Mouse (Mus musculus): ENCODE results near the gene Slc5a1. TPM values are rescaled to one million over a fixed set of nuclear protein-coding genes. Genes with fewer than 3 reads are reported as not detected.

The Slc5a1 gene
- polyA plus RNA-seq, 1 experiment from 2014 or later: 0.04 TPM

- Histone ChIP-seq H3K4me2 (replicated peaks) (no peak overlapping the region), H3K36me3 (replicated peaks; ENCODE audit: control insufficient read depth, insufficient read depth) (no peaks in the 10 kb centered on the region), H3K27me3 (ENCODE audit: control insufficient read depth, insufficient read depth, low read length) (no peaks in the 10 kb centered on the region), H3K27ac (no peak overlapping the region), H3K4me1 (replicated peaks; ENCODE audit: control insufficient read depth, insufficient read depth, low read length) (no peaks in the 10 kb centered on the region), H3K9ac (no peak overlapping the region), H3K4me3 (replicated peaks; ENCODE audit: low read length) (no peak overlapping the region), H3K9me3 (ENCODE audit: control insufficient read depth, low read length) (no peaks in the 10 kb centered on the region)
- DNase-seq (ENCODE audit: low spot score) (peak; percentile 83), ATAC-seq (ENCODE audit: low FRiP score) (no peak)
- WGBS: 59% methylated on average over 7 of the region's 7 CpGs
These were observed 38.9 kb downstream of the Slc5a1 start for GRCm38 (mm10) chr5:33142790-33143455.

- no peak overlapping the region for H3K27ac ChIP-seq
- no peaks in the 10 kb centered on the region for H3K27me3 ChIP-seq (ENCODE audit: control insufficient read depth, insufficient read depth, low read length)
- no peak overlapping the region for H3K4me3 ChIP-seq (replicated peaks; ENCODE audit: low read length)
- WGBS: 49% methylated on average over 5 of the region's 5 CpGs
- H3K4me2 ChIP-seq (replicated peaks): no peak overlapping the region
- no peaks in the 10 kb centered on the region for H3K36me3 ChIP-seq (replicated peaks; ENCODE audit: control insufficient read depth, insufficient read depth)
- DNase-seq (ENCODE audit: low spot score) (peak; percentile 28), ATAC-seq (ENCODE audit: low FRiP score) (no peak)
- no peaks in the 10 kb centered on the region for H3K4me1 ChIP-seq (replicated peaks; ENCODE audit: control insufficient read depth, insufficient read depth, low read length)
- no peaks in the 10 kb centered on the region for H3K9me3 ChIP-seq (ENCODE audit: control insufficient read depth, low read length)
- no peak overlapping the region for H3K9ac ChIP-seq
These were observed 40.0 kb downstream of the Slc5a1 start for GRCm38 (mm10) chr5:33144025-33144424.

- 84% methylated on average over 9 of the region's 9 CpGs for WGBS
- no peak for ATAC-seq (ENCODE audit: low FRiP score)
These were observed 42.8 kb downstream of the Slc5a1 start for GRCm38 (mm10) chr5:33146837-33147236.

DNA sequence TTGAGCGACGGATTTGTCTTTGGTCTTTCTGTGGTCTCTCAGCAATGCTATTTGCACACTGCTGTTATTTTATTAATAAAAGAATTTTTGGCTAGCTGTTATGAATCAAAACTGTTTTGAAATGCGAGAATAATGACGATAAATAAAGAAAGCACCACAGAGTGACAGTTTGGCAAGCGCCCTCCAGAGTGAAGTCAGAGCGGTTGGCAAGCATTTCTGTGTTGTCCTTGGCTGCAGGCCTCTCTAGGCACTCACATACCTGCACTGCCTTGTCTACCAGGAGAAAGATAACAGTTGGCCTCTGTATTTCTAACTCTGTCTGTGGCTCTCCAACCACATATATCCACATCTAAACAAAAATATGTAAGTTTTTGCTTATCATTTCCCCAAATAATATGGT is 43.7 kb downstream of the Slc5a1 start:
- no peak overlapping the region for H3K9ac ChIP-seq
- 78% methylated on average over 6 of the region's 6 CpGs for WGBS
- DNase-seq (ENCODE audit: low spot score) (no peak), ATAC-seq (ENCODE audit: low FRiP score) (no peak)
- no peaks in the 10 kb centered on the region for H3K27me3 ChIP-seq (ENCODE audit: control insufficient read depth, insufficient read depth, low read length)
- no peak overlapping the region for H3K4me2 ChIP-seq (replicated peaks)
- H3K9me3 ChIP-seq (ENCODE audit: control insufficient read depth, low read length): no peaks in the 10 kb centered on the region
- H3K27ac ChIP-seq: no peak overlapping the region
- H3K4me3 ChIP-seq (replicated peaks; ENCODE audit: low read length): no peak overlapping the region
- H3K36me3 ChIP-seq (replicated peaks; ENCODE audit: control insufficient read depth, insufficient read depth): no peaks in the 10 kb centered on the region
- no peaks in the 10 kb centered on the region for H3K4me1 ChIP-seq (replicated peaks; ENCODE audit: control insufficient read depth, insufficient read depth, low read length)

More at GRCm38 (mm10) chr5:33146837-33147236, 42.8 kb downstream of the Slc5a1 start:
- DNase-seq (ENCODE audit: low spot score): no peak
- Histone ChIP-seq H3K9ac (no peak overlapping the region), H3K4me3 (replicated peaks; ENCODE audit: low read length) (no peak overlapping the region), H3K4me2 (replicated peaks) (no peak overlapping the region), H3K27me3 (ENCODE audit: control insufficient read depth, insufficient read depth, low read length) (no peaks in the 10 kb centered on the region), H3K27ac (no peak overlapping the region), H3K9me3 (ENCODE audit: control insufficient read depth, low read length) (no peaks in the 10 kb centered on the region), H3K36me3 (replicated peaks; ENCODE audit: control insufficient read depth, insufficient read depth) (no peaks in the 10 kb centered on the region), H3K4me1 (replicated peaks; ENCODE audit: control insufficient read depth, insufficient read depth, low read length) (no peaks in the 10 kb centered on the region)

DNA sequence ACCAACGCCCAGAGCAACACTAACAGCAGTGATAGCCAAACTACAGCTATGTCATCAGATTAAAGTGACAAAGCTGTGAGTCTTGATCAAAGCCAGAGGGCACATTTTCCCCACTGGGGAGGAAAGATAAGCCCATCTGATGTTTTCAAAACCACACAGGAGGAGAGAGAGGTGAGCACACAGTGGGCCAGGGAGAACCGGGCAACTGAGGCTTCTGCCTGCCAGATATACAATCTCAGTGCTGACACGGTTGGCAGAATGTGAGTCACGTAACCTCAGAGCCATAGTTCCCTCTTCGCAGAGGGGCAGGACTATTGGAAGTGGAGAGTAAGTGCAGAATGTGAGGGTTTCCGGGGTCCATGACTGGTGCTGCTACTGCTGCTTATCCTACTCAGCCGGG is 89.5 kb downstream of the Slc5a1 start:
- Histone ChIP-seq H3K27ac (no peak overlapping the region), H3K9ac (no peak overlapping the region), H3K36me3 (replicated peaks; ENCODE audit: control insufficient read depth, insufficient read depth) (no peaks in the 10 kb centered on the region), H3K9me3 (ENCODE audit: control insufficient read depth, low read length) (no peaks in the 10 kb centered on the region), H3K4me1 (replicated peaks; ENCODE audit: control insufficient read depth, insufficient read depth, low read length) (no peaks in the 10 kb centered on the region), H3K4me3 (replicated peaks; ENCODE audit: low read length) (no peak overlapping the region), H3K27me3 (ENCODE audit: control insufficient read depth, insufficient read depth, low read length) (no peaks in the 10 kb centered on the region), H3K4me2 (replicated peaks) (no peak overlapping the region)
- peak; percentile 2 for DNase-seq (ENCODE audit: low spot score)
- 59% methylated on average over 7 of the region's 7 CpGs for WGBS
- ATAC-seq (ENCODE audit: low FRiP score): no peak

DNA sequence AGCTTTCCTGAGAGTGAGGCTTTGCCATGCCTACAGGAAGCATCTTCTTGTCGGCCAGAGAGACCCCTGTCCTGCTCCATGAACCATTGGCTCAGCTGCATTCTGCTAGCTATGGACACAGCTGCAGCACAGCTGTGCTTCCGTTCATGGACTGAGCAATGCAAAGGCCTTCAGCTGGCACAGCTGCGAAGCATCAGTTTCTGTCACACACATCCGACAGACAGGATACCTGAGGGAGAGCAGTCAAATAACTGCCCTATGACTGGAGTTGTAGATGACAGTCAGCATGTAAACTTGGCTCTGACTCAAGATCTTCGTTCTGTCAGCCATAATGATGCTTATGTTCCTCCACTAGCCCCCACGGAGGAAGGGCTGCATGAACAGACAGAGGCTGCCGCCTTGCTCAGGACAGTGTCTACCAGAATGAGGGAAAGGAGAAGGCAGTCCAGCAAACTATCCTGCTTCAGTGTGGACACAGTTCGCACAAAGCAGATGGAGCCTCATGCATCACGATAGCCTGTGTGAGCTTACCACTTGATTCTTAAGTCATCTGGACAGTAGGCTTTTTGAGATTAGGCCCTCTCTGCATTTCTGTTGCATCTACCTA is 91.3 kb downstream of the Slc5a1 start:
- Histone ChIP-seq H3K9ac (no peak overlapping the region), H3K4me1 (replicated peaks; ENCODE audit: control insufficient read depth, insufficient read depth, low read length) (no peaks in the 10 kb centered on the region), H3K4me2 (replicated peaks) (no peak overlapping the region), H3K27ac (no peak overlapping the region), H3K9me3 (ENCODE audit: control insufficient read depth, low read length) (no peaks in the 10 kb centered on the region), H3K27me3 (ENCODE audit: control insufficient read depth, insufficient read depth, low read length) (no peaks in the 10 kb centered on the region), H3K36me3 (replicated peaks; ENCODE audit: control insufficient read depth, insufficient read depth) (no peaks in the 10 kb centered on the region), H3K4me3 (replicated peaks; ENCODE audit: low read length) (no peak overlapping the region)
- ATAC-seq (ENCODE audit: low FRiP score) (no peak), DNase-seq (ENCODE audit: low spot score) (no peak)
- 67% methylated on average over 9 of the region's 9 CpGs for WGBS

GRCm38 (mm10) chr5:33200071-33200470 is 96.1 kb downstream of the Slc5a1 start:
- WGBS: 62% methylated on average over 1 of the region's 1 CpGs
- no peaks in the 10 kb centered on the region for H3K4me1 ChIP-seq (replicated peaks; ENCODE audit: control insufficient read depth, insufficient read depth, low read length)
- H3K27ac ChIP-seq: no peak overlapping the region
- H3K4me3 ChIP-seq (replicated peaks; ENCODE audit: low read length): no peak overlapping the region
- no peaks in the 10 kb centered on the region for H3K27me3 ChIP-seq (ENCODE audit: control insufficient read depth, insufficient read depth, low read length)
- no peaks in the 10 kb centered on the region for H3K36me3 ChIP-seq (replicated peaks; ENCODE audit: control insufficient read depth, insufficient read depth)
- no peak for ATAC-seq (ENCODE audit: low FRiP score)
- peak; percentile 14 for DNase-seq (ENCODE audit: low spot score)
- H3K9ac ChIP-seq: no peak overlapping the region
- no peaks in the 10 kb centered on the region for H3K9me3 ChIP-seq (ENCODE audit: control insufficient read depth, low read length)
- H3K4me2 ChIP-seq (replicated peaks): no peak overlapping the region

DNA sequence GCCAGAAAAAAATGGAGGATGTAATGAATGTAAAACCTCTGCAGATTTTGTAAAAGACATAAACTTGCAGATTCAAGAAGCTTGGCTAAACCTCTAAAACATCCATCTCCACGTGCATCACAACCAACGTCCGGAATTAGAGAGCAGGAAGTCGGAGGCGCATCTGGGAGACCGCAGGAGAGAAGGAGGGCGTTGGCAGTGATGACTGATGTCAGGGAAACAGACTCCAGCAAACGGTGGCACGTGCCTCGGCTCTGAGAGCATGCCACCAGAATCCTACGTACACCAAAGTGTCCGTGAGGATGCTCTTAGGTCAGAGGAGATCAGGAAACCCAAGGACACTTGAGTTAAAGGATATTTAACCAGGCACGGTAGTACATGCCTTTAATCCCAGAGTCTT is 97.7 kb downstream of the Slc5a1 start:
- ATAC-seq (ENCODE audit: low FRiP score) (no peak), DNase-seq (ENCODE audit: low spot score) (no peak)
- no peaks in the 10 kb centered on the region for H3K27me3 ChIP-seq (ENCODE audit: control insufficient read depth, insufficient read depth, low read length)
- WGBS: 70% methylated on average over 13 of the region's 13 CpGs
- no peak overlapping the region for H3K4me2 ChIP-seq (replicated peaks)
- H3K4me3 ChIP-seq (replicated peaks; ENCODE audit: low read length): no peak overlapping the region
- no peak overlapping the region for H3K27ac ChIP-seq
- no peaks in the 10 kb centered on the region for H3K9me3 ChIP-seq (ENCODE audit: control insufficient read depth, low read length)
- no peaks in the 10 kb centered on the region for H3K36me3 ChIP-seq (replicated peaks; ENCODE audit: control insufficient read depth, insufficient read depth)
- no peak overlapping the region for H3K9ac ChIP-seq
- no peaks in the 10 kb centered on the region for H3K4me1 ChIP-seq (replicated peaks; ENCODE audit: control insufficient read depth, insufficient read depth, low read length)

DNA sequence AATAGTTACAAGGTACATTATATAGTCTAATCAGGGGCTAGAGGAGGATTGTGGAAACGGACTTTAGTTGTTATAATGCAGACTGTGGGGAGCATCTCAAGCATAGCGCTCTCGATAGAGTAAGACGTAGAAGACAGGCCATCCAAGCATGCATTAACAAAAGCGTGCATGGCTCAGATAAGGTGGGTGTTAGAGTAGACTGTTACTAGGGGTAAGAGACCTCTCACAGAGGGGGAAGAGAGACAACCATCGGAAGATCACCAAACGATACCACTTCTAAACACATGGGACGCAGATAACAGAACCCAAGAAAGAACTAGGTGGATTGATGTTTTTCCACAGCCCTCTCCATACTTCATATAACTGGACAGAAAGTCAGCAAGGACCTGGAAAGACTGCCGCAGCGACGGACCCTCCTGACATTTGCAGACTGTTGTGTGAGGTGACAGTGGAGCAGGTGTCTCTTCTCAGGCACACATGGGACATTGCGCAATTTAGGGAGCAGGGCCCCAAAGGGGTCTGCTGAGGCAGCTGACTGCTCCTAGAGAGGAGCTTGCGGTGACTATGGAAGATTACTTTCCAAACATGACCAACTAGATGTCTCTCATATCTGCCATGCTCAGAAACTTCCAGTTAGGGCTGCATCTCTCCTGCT is 98.6 kb downstream of the Slc5a1 start:
- no peaks in the 10 kb centered on the region for H3K27me3 ChIP-seq (ENCODE audit: control insufficient read depth, insufficient read depth, low read length)
- H3K4me1 ChIP-seq (replicated peaks; ENCODE audit: control insufficient read depth, insufficient read depth, low read length): no peaks in the 10 kb centered on the region
- no peak overlapping the region for H3K4me3 ChIP-seq (replicated peaks; ENCODE audit: low read length)
- H3K9me3 ChIP-seq (ENCODE audit: control insufficient read depth, low read length): no peaks in the 10 kb centered on the region
- 87% methylated on average over 13 of the region's 13 CpGs for WGBS
- no peak overlapping the region for H3K27ac ChIP-seq
- no peak overlapping the region for H3K4me2 ChIP-seq (replicated peaks)
- H3K36me3 ChIP-seq (replicated peaks; ENCODE audit: control insufficient read depth, insufficient read depth): no peaks in the 10 kb centered on the region
- DNase-seq (ENCODE audit: low spot score) (no peak), ATAC-seq (ENCODE audit: low FRiP score) (no peak)
- H3K9ac ChIP-seq: no peak overlapping the region

Measured in hindbrain, embryonic 14.5 days (tissue).